Mouse (Mus musculus): Measurements from ENCODE around the gene Lyst. TPM values are rescaled to one million over a fixed set of nuclear protein-coding genes. Genes with fewer than 3 reads are reported as not detected.

The Lyst gene
- polyA plus RNA-seq, 1 experiment from 2014 or later: 4.6 TPM

DNA sequence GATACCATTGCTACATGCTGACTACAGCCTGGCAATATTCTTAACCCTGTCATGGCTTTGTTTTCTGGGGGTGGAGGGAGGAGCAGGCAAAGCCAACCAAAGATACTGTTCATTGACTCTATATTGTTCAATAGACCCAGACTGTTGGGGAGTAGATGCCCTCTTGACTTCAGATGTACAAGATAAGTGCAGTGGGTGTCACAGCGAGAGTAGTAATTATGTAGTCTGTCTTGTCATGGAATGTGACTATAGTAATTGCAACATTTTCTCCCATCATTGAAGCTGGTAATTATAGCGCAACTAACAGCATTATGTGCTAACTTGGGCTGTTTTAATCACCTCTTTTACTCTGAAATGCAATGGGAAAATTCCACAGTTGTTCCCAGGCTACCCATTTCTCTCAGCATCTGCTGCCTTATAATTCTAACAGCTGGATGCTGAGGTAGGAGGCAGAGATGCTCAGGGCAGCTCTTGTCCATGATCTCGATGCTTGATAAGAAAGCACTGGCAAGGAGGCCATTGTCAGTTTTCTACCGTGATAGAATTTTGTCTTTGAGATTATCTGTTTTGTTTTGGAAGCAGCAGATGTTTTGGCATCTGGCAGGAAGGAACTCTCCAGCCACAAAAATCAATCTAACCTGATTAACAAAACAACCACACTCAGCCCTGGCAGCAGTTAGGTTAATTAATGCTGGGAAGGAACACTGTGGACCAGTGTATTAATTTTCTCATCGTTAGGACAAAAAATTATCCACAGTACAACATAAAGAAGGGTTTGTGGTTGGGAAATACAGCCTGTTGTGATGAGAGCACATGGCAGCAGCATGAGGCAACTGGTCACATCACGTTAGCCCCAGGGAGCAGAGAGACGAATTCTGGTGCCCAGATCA lies 230.3 kb downstream of the Lyst start:
- Histone ChIP-seq H3K4me3 (ENCODE audit: control insufficient read depth in 1 of 2, insufficient read depth in 1 of 2, low read depth in 1 of 2, low read length in 2 of 2) (no peak overlapping the region), H3K27me3 (ENCODE audit: control insufficient read depth, insufficient read depth, low read length) (no peaks in the 10 kb centered on the region), H3K4me1 (ENCODE audit: control insufficient read depth in 2 of 2, insufficient read depth in 2 of 2, low read length in 2 of 2) (no peaks in the 10 kb centered on the region), H3K9me3 (ENCODE audit: control insufficient read depth, low read length) (no peaks in the 10 kb centered on the region), H3K36me3 (ENCODE audit: control insufficient read depth, insufficient read depth, low read length) (no peaks in the 10 kb centered on the region), H3K27ac (replicated peaks in 1 of 2; ENCODE audit: control insufficient read depth in 1 of 2, insufficient read depth in 1 of 2, low read depth in 2 of 2, low read length in 2 of 2) (no peak overlapping the region), H3K9ac (ENCODE audit: low read length) (no peak overlapping the region), H3K4me2 (ENCODE audit: low read length) (no peak overlapping the region)
- 72% methylated on average over 7 of the region's 7 CpGs for WGBS
- ATAC-seq (ENCODE audit: insufficient number of reproducible peaks, insufficient read depth, low FRiP score, low read depth): no peak

DNA sequence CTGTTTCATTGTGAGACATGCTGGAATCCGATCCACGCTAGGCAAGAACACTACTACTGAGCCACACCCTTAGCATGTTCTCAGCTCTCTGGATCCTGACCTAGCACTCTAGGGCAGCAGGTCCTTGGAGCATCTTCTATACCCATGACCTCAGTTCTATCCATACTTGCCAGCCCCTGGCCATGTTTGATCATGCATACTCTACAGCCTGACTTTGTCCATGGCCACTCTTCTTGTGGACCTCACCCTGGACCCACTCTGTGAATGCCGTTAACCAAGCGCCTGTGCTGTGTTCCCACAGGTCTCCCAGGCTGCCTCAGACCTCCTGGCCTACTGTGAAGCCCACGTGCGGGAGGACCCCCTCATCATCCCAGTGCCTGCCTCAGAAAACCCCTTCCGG lies 234.7 kb downstream of the Lyst start:
- Histone ChIP-seq H3K4me3 (ENCODE audit: control insufficient read depth in 1 of 2, insufficient read depth in 1 of 2, low read depth in 1 of 2, low read length in 2 of 2) (no peak overlapping the region), H3K9me3 (ENCODE audit: control insufficient read depth, low read length) (no peaks in the 10 kb centered on the region), H3K27me3 (ENCODE audit: control insufficient read depth, insufficient read depth, low read length) (no peaks in the 10 kb centered on the region), H3K4me1 (ENCODE audit: control insufficient read depth in 2 of 2, insufficient read depth in 2 of 2, low read length in 2 of 2) (no peaks in the 10 kb centered on the region), H3K9ac (ENCODE audit: low read length) (no peak overlapping the region), H3K4me2 (ENCODE audit: low read length) (no peak overlapping the region), H3K36me3 (ENCODE audit: control insufficient read depth, insufficient read depth, low read length) (no peaks in the 10 kb centered on the region), H3K27ac (replicated peaks in 1 of 2; ENCODE audit: control insufficient read depth in 1 of 2, insufficient read depth in 1 of 2, low read depth in 2 of 2, low read length in 2 of 2) (no peak overlapping the region)
- 85% methylated on average over 7 of the region's 7 CpGs for WGBS
- ATAC-seq (ENCODE audit: insufficient number of reproducible peaks, insufficient read depth, low FRiP score, low read depth): no peak

DNA sequence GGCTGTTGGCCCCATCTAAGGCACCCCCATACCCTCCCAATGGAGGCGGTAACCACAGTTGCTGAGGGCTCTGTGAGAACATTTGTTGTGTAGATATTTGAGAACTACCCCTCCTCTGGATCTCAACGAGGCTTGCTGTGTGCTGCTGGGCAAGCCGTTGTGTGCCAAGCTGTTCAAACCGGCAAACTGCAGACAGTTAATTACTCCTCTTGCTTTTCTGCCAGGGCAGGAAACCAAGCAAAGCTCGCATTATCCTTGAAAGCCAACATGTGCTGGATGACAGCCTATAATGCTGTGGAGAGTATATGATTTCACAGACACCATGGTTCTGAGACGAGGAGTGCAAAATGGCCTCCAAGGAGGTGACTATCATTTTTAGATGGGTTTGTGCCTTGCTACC lies 236.3 kb downstream of the Lyst start:
- WGBS: 78% methylated on average over 6 of the region's 6 CpGs
- Histone ChIP-seq H3K36me3 (ENCODE audit: control insufficient read depth, insufficient read depth, low read length) (no peaks in the 10 kb centered on the region), H3K4me1 (ENCODE audit: control insufficient read depth in 2 of 2, insufficient read depth in 2 of 2, low read length in 2 of 2) (no peaks in the 10 kb centered on the region), H3K27ac (replicated peaks in 1 of 2; ENCODE audit: control insufficient read depth in 1 of 2, insufficient read depth in 1 of 2, low read depth in 2 of 2, low read length in 2 of 2) (no peak overlapping the region), H3K4me2 (ENCODE audit: low read length) (no peak overlapping the region), H3K9ac (ENCODE audit: low read length) (no peak overlapping the region), H3K4me3 (ENCODE audit: control insufficient read depth in 1 of 2, insufficient read depth in 1 of 2, low read depth in 1 of 2, low read length in 2 of 2) (no peak overlapping the region), H3K9me3 (ENCODE audit: control insufficient read depth, low read length) (no peaks in the 10 kb centered on the region), H3K27me3 (ENCODE audit: control insufficient read depth, insufficient read depth, low read length) (no peaks in the 10 kb centered on the region)
- ATAC-seq (ENCODE audit: insufficient number of reproducible peaks, insufficient read depth, low FRiP score, low read depth): no peak

DNA sequence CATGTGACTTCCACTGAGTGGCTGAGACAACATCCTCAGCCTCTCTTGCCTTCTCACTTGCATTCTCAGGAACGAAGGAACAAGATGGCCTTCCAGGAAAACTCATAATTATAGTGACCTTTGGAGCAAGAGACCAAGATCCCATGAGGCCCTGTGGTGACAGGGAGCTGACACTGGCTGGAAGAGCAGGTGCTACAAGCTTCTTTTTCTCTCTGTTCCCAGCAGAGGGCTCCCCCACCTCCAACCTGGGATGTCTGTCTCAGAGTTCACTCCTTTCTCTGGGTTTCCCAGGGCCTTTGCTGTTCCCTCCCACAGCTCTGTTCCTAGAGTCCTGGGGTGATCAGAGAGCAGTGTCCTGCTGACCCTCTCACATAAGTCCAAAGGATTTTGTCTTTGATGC lies 237.9 kb downstream of the Lyst start:
- no peaks in the 10 kb centered on the region for H3K36me3 ChIP-seq (ENCODE audit: control insufficient read depth, insufficient read depth, low read length)
- H3K27ac ChIP-seq (replicated peaks in 1 of 2; ENCODE audit: control insufficient read depth in 1 of 2, insufficient read depth in 1 of 2, low read depth in 2 of 2, low read length in 2 of 2): no peak overlapping the region
- no peak overlapping the region for H3K4me3 ChIP-seq (ENCODE audit: control insufficient read depth in 1 of 2, insufficient read depth in 1 of 2, low read depth in 1 of 2, low read length in 2 of 2)
- no peak for ATAC-seq (ENCODE audit: insufficient number of reproducible peaks, insufficient read depth, low FRiP score, low read depth)
- no peak overlapping the region for H3K4me2 ChIP-seq (ENCODE audit: low read length)
- no peaks in the 10 kb centered on the region for H3K27me3 ChIP-seq (ENCODE audit: control insufficient read depth, insufficient read depth, low read length)
- H3K4me1 ChIP-seq (ENCODE audit: control insufficient read depth in 2 of 2, insufficient read depth in 2 of 2, low read length in 2 of 2): no peaks in the 10 kb centered on the region
- no peak overlapping the region for H3K9ac ChIP-seq (ENCODE audit: low read length)
- 28% methylated on average over 1 of the region's 1 CpGs for WGBS
- no peaks in the 10 kb centered on the region for H3K9me3 ChIP-seq (ENCODE audit: control insufficient read depth, low read length)

Other genes with a start within 250 kb of the Lyst start
- 16.3 and 18.9 TPM in 2 replicates for gene Gpr137b, start 196.4 kb upstream of the Lyst start, polyA plus RNA-seq (2014; fragmentation: Nextera tagmentation; extraction: Ambion mirVana)
- gene Nid1, start 152.8 kb upstream of the Lyst start, polyA plus RNA-seq (2014; fragmentation: Nextera tagmentation; extraction: Ambion mirVana): 85.4 and 88.8 TPM in 2 replicates
- gene Gng4, start 193.7 kb downstream of the Lyst start, polyA plus RNA-seq (2014; fragmentation: Nextera tagmentation; extraction: Ambion mirVana): 0.39 and 0.57 TPM in 2 replicates